Mouse (Mus musculus) embryonic facial prominence, embryonic 10.5 days (tissue): Measurements from ENCODE around the gene Car15. TPM values are rescaled to one million over a fixed set of nuclear protein-coding genes. Genes with fewer than 3 reads are reported as not detected.

Experiments
- DNase-seq: peaks from one replicate; pipeline ENCODE4 v3.0.0-alpha.2; 2017; ENCODE audit warnings: low spot score
- H3K27ac ChIP-seq: fragments of 300-500 bp; sonication (generic); replicated peaks from 2 replicates; pipeline ENCODE4 v1.5.1; 2016; ENCODE audit warnings: mild to moderate bottlenecking
- H3K27me3 ChIP-seq: fragments of 300-500 bp; sonication (generic); replicated peaks from 2 replicates; pipeline ENCODE4 v1.6.1; 2016; ENCODE audit warnings: low read depth, mild to moderate bottlenecking; ENCODE audit not compliant: poor library complexity, severe bottlenecking
- H3K36me3 ChIP-seq: fragments of 300-500 bp; sonication (generic); replicated peaks from 2 replicates; pipeline ENCODE4 v1.6.1; 2016; ENCODE audit warnings: mild to moderate bottlenecking, moderate library complexity
- H3K4me1 ChIP-seq: fragments of 300-500 bp; sonication (generic); 2 replicates; pipeline ENCODE4 v1.6.1; 2016
- H3K4me3 ChIP-seq: fragments of 300-500 bp; sonication (generic); 2 replicates; pipeline ENCODE4 v1.5.1; 2016; ENCODE audit warnings: mild to moderate bottlenecking, moderate library complexity
- H3K9me3 ChIP-seq: fragments of 300-500 bp; sonication (generic); 2 replicates; pipeline ENCODE4 v1.6.1; 2016; ENCODE audit warnings: mild to moderate bottlenecking
- WGBS: fragments of 180-500 bp; shearing (Covaris S2); methylation state at CpG from one replicate; pipeline ENCODE4 v1.1.7; 2016; 5-methylcytosine and 5-hydroxymethylcytosine counted together
- polyA plus RNA-seq: library from polyadenylated mRNA; unstranded; fragments of >200 nt; fragmentation: Nextera tagmentation; extraction: Ambion mirVana; gene quantifications from 2 replicates; pipeline ENCODE4 v1.2.1, GENCODE M21; 2016

The Car15 gene
- polyA plus RNA-seq, 1 experiment from 2014 or later, result 4.1 TPM

DNA sequence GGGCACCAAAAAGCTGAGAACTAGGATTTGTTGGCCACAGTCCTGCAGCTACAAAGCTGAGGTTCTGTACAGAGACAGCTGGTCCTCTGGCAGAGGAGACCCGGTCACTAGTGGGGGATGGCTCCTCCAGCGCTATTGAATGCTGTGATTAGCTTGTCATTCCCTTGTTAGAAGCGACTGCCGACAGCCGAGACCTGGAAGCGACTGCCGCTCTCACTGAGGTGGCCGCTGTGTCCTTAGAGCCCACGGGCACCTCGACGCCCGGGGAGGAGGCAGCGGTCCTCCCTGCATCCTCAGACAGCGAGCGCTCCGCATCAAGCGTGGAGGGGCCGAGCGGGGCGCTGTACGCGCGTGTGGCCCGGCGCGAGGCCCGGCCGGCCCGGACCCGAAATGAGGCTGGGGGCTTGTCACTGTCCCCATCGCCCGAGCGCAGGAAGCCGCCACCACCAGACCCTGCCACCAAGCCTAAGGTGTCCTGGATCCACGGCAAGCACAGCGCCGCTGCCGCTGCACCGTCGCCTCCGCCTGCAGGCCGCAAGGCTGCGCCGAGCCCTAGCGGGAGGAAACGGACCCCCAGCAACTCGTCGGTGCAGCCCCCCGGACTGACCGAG is 31.5 kb downstream of the Car15 start:
- peaks cover 90% of the 10 kb centered on the region for H3K4me1 ChIP-seq
- peak; percentile 30 for DNase-seq
- no peaks in the 10 kb centered on the region for H3K9me3 ChIP-seq
- H3K27ac ChIP-seq, result peak overlapping the region; percentile 89
- peak overlapping the region; percentile 67 for H3K4me3 ChIP-seq
- 3% methylated on average over 50 of the region's 50 CpGs for WGBS
- H3K36me3 ChIP-seq, result peaks cover 33% of the 10 kb centered on the region
- peaks cover 93% of the 10 kb centered on the region for H3K27me3 ChIP-seq

- WGBS, result 14% methylated on average over 7 of the region's 7 CpGs
- DNase-seq, result no peak
- Histone ChIP-seq H3K4me1 (peaks cover 88% of the 10 kb centered on the region), H3K4me3 (peak overlapping the region; percentile 56), H3K9me3 (no peaks in the 10 kb centered on the region), H3K27ac (peak overlapping the region; percentile 66; the same call in 1 of the 2 replicates), H3K36me3 (peaks cover 33% of the 10 kb centered on the region), H3K27me3 (peaks cover 96% of the 10 kb centered on the region)
Observed at GRCm38 (mm10) chr16:17804982-17805381, 33.2 kb downstream of the Car15 start.

DNA sequence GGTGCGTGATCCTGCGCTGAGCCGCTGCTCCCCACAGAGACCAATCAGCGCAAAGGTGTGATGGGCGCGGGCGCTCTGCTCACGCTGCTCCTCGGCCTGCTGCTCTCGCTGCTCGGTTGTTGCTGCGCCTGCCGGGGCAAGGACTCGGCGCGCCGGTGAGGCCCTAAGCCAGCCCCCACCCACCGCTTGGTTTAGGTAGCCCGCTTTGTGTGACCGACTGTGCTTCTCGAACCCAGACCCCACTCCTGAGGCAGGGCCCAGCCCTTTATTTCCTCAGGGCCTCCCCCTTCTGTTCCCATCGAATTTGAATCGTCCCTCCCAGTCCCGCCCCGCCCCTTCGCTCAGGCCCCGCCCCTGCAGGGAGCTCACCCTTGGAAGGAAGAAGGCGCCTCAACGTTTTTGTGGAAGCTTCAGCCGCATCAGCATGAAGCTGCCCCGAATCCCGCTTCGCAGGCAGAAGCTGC is 33.7 kb downstream of the Car15 start:
- WGBS, result 3% methylated on average over 33 of the region's 33 CpGs
- H3K9me3 ChIP-seq, result no peaks in the 10 kb centered on the region
- peak overlapping the region; percentile 56 for H3K4me3 ChIP-seq
- peak; percentile 87 for DNase-seq
- H3K27ac ChIP-seq, result peak overlapping the region; percentile 66
- peaks cover 89% of the 10 kb centered on the region for H3K4me1 ChIP-seq
- H3K36me3 ChIP-seq, result peaks cover 33% of the 10 kb centered on the region
- H3K27me3 ChIP-seq, result peaks cover 96% of the 10 kb centered on the region

DNA sequence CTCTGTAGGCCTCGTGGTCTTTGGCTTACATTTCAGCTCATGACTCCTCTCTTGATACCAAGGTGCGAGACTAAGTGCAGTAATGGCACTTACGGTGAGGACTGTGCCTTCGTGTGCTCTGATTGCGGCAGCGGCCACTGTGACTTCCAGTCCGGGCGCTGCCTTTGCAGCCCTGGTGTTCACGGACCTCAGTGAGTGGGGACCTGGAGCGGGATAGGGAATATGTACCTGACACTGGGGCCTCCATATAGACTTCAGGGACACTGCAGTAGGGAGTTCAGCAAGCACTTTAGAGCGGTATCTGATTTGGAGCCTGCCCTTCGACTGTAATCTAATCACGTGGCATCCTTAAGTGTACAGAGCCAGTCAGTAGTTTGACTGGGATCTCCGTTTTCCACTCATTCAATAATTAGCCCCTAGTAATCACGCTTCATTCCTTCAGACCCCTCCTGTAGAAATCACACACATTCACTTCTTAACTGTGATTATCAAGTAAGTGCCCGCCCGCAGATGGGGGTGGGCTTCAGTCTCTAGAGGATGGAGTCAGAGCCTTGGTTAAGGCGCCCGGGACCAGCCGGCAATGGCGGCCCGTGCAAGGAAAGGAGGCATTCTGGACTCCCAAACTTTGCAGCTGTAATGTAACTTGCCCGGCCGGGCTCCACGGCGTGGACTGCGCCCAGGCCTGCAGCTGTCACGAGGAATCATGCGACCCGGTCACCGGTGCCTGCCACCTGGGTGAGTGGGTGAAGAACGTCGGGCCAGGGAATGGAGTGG is 34.3 kb downstream of the Car15 start:
- Histone ChIP-seq H3K27me3 (peaks cover 96% of the 10 kb centered on the region), H3K4me3 (peak overlapping the region; percentile 56), H3K9me3 (no peaks in the 10 kb centered on the region), H3K4me1 (peaks cover 90% of the 10 kb centered on the region), H3K36me3 (peaks cover 33% of the 10 kb centered on the region), H3K27ac (peak overlapping the region; percentile 66; the same call in 1 of the 2 replicates)
- DNase-seq, result no peak
- WGBS, result 10% methylated on average over 33 of the region's 33 CpGs

DNA sequence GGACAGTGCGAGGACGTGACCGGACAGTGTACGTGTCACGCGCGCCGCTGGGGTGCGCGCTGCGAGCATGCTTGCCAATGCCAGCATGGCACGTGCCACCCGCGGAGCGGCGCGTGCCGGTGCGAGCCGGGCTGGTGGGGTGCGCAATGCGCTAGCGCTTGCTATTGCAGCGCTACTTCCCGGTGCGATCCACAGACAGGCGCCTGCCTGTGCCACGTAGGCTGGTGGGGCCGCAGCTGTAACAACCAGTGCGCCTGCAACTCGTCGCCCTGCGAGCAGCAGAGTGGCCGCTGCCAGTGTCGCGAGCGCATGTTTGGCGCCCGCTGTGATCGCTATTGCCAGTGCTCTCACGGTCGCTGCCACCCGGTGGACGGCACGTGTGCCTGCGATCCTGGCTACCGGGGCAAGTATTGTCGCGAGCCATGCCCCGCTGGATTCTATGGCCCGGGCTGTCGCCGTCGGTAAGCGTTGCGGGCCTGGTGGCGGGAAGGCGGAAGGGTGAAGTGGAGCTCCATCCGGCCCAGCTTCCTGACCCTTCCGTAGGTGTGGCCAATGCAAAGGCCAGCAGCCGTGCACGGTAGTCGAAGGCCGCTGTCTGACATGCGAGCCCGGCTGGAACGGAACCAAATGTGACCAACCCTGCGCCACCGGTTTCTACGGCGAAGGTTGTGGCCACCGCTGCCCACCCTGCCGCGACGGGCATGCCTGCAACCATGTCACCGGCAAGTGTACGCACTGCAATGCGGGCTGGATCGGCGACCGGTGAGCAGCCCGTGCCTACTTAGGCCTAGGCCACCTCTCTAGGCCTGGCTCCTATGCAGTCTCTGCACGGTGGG is 35.1 kb downstream of the Car15 start:
- Histone ChIP-seq H3K27me3 (peaks cover 98% of the 10 kb centered on the region), H3K4me3 (peak overlapping the region; percentile 56), H3K4me1 (peaks cover 91% of the 10 kb centered on the region), H3K9me3 (no peaks in the 10 kb centered on the region), H3K27ac (peak overlapping the region; percentile 44; the same call in 1 of the 2 replicates), H3K36me3 (peaks cover 31% of the 10 kb centered on the region)
- 2% methylated on average over 83 of the region's 83 CpGs for WGBS
- DNase-seq, result peak; percentile 60

GRCm38 (mm10) chr16:17802456-17802838 is 35.7 kb downstream of the Car15 start:
- Histone ChIP-seq H3K9me3 (no peaks in the 10 kb centered on the region), H3K36me3 (peaks cover 27% of the 10 kb centered on the region; the same call in 1 of the 2 replicates), H3K27me3 (peaks cover 99% of the 10 kb centered on the region), H3K4me3 (peak overlapping the region; percentile 56), H3K27ac (peak overlapping the region; percentile 44; the same call in 1 of the 2 replicates), H3K4me1 (peaks cover 91% of the 10 kb centered on the region)
- no peak for DNase-seq
- WGBS, result 7% methylated on average over 18 of the region's 18 CpGs

- peak; percentile 23 for DNase-seq
- Histone ChIP-seq H3K9me3 (no peaks in the 10 kb centered on the region), H3K4me1 (peaks cover 91% of the 10 kb centered on the region), H3K27me3 (peaks cover 100% of the 10 kb centered on the region), H3K36me3 (peaks cover 24% of the 10 kb centered on the region; the same call in 1 of the 2 replicates), H3K27ac (no peak overlapping the region), H3K4me3 (peak overlapping the region; percentile 56; the same call in 1 of the 2 replicates)
- 7% methylated on average over 7 of the region's 7 CpGs for WGBS
Observed at GRCm38 (mm10) chr16:17801777-17802455, 36.2 kb downstream of the Car15 start.

DNA sequence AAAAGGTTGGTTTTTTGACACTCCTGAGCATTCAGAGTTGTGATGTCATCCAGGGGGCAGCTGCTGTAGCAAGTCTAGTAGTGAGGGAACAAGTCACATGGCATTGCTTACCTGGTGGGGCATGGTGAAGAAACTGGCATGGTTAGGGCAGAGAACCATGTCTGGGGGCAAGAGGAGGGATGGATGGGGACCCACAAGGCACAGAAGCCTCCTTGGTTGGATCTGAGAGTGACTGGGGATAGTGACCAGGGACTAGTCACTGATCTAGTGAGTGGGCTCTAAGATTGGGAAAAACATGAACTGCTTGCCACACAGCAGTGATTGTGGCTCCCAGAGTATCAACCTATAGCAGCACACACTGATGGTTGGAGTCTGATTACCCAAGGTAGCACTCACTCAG is 38.6 kb downstream of the Car15 start:
- H3K4me3 ChIP-seq, result peak overlapping the region; percentile 77; the same call in 1 of the 2 replicates
- H3K4me1 ChIP-seq, result peaks cover 81% of the 10 kb centered on the region
- no peak for DNase-seq
- no peaks in the 10 kb centered on the region for H3K9me3 ChIP-seq
- H3K27ac ChIP-seq, result no peak overlapping the region
- H3K36me3 ChIP-seq, result 0 out of 2 replicates have a peak, but pooled peaks cover 10% of the 10 kb centered on the region
- H3K27me3 ChIP-seq, result peaks cover 99% of the 10 kb centered on the region

DNA sequence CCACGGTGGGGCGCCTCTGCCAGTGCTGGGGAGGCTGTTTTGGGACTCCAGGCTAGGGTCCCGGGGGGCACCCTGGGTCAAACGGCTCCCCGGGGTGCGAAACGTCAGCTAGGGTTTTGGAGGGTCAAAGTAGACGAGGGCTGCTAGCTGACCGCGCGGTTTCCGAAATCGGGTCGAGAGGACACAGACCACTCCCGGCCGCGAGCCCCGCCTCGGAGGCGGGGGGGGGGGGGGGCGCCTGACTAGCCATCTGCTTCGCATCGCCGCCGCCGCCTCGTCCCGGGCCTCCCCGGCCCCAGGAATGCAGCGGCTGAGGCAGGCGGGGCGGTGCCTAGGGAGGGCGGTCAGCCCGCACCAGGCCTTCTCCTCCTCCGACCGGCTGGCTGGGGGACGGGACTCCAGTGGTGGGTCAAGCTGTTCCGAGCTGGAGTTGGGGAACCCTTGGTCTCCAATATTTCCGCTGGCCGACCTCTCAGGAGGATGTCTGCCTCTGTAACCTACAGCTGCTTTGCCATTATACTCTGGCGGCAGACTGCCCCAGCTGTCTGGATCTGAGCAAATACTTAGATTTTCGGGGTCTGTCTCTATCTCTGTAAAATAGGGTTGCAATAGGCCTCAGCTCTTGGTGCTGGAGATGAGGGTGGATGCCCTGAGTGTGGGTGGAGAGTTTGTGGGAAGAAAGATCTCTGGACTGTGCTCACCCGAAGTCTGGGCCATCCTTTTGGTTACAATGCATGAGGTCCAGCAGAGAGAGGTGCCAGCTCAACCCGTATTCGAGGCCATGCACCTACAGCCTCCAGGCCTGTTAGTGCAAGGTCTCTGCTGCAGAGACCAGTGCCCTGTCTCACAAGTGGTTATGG is 39.6 kb downstream of the Car15 start:
- peak; percentile 87 for DNase-seq
- 1% methylated on average over 45 of the region's 45 CpGs for WGBS
- Histone ChIP-seq H3K9me3 (no peaks in the 10 kb centered on the region), H3K4me1 (peaks cover 70% of the 10 kb centered on the region), H3K27me3 (peaks cover 96% of the 10 kb centered on the region), H3K36me3 (peaks cover 14% of the 10 kb centered on the region), H3K4me3 (peak overlapping the region; percentile 77), H3K27ac (peak overlapping the region; percentile 96)

- WGBS, result 2% methylated on average over 29 of the region's 29 CpGs
- peak overlapping the region; percentile 96 for H3K27ac ChIP-seq
- no peaks in the 10 kb centered on the region for H3K9me3 ChIP-seq
- peaks cover 16% of the 10 kb centered on the region for H3K36me3 ChIP-seq
- H3K4me1 ChIP-seq, result peaks cover 63% of the 10 kb centered on the region
- DNase-seq, result peak; percentile 69
- peak overlapping the region; percentile 77 for H3K4me3 ChIP-seq
- peaks cover 89% of the 10 kb centered on the region for H3K27me3 ChIP-seq
Observed at GRCm38 (mm10) chr16:17797812-17798311, 40.3 kb downstream of the Car15 start.
